Mouse (Mus musculus): ENCODE data around the gene Clip1.
"Not testable (repeated sequence)": the region's sequence is repeated elsewhere in the genome, so short reads cannot be mapped to it uniquely, and the experiment has no call there.

The Clip1 gene

GRCm38 (mm10) chr5:123684221-123685144, at the start of gene Clip1:
TSS of gene Clip1 (minus strand) at chr5:123684618.
- DNase-seq (ENCODE audit: extremely low read depth, insufficient read length, low spot score): peak; percentile 80

DNA sequence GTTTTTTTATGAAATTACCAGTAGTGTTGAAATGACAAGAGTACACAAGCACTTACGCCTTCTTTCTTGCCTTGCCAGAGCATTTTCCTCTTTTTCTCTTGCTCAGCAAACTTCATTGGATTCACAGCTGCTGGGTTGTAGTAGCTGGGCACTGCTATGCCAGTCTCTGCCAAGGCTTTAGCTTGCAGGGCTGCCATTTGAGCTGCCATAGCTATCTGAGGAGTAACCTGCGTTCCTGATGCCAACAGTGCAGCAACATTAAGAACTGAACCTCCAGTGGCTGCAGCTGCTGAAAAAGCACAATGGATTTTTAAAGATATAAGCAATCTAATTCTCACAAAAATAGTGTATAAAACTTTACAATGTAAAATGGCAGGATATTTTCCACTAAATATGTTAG, 46.6 kb upstream of the Clip1 start:
- DNase-seq (ENCODE audit: extremely low read depth, insufficient read length, low spot score): no peak

- DNase-seq (ENCODE audit: extremely low read depth, insufficient read length, low spot score): not testable (repeated sequence)
These were observed 39.4 kb upstream of the Clip1 start for GRCm38 (mm10) chr5:123723816-123724215.

DNA sequence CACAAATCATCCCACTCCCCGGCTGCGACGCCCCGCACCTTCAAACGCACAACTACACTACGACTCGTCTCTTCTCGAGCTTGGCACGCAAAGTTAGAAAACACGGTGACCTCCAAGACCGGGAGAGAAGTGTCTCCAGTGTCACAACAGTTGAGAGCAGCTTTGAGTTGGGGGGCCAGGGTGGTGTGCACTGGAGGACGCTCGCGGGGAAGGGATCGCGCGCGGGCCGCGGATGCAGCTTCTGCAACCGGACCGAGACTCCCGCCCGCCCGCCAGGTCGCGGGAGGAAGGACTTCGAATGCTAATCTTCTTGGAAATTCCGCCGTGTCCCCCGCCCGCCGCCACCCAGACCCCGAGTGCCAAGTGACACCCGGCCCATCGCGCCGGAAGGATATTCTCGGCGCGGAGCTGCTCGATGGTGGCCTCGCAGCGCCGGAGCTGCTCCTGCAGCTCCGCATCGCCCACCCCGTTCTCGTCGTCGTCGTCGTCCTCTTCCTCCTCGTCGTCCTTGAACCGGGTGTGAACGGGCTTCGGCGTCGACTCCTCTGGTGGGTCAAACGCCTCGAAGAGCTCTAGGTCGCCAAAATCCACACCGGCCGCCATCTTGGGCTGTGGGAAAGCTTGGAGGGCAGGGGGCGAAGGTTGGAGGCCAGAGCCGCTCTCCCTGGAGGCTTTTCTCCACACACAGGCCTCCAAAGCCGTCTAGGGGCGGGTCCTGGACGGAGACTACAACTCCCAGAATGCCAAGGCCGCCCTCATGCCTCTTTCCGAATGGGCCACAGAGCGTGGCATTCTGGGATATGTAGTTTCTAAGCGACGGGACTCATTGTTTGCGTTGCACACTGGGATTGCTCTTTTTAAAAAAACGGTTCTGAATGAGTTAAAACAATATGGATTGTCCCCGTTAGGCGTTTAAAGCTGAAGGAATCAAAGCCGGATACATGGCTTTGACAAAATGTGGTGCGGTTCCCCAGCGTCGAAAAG, 36.2 kb upstream of the Clip1 start, which contains the start of gene Zcchc8:
Gene Zcchc8, minus strand, starts transcription at position 773 of the 984 bp plus-strand sequence.
- DNase-seq (ENCODE audit: extremely low read depth, insufficient read length, low spot score): peak; percentile 91

GRCm38 (mm10) chr5:123714622-123715021, 30.2 kb upstream of the Clip1 start:
- no peak for DNase-seq (ENCODE audit: extremely low read depth, insufficient read length, low spot score)

DNA sequence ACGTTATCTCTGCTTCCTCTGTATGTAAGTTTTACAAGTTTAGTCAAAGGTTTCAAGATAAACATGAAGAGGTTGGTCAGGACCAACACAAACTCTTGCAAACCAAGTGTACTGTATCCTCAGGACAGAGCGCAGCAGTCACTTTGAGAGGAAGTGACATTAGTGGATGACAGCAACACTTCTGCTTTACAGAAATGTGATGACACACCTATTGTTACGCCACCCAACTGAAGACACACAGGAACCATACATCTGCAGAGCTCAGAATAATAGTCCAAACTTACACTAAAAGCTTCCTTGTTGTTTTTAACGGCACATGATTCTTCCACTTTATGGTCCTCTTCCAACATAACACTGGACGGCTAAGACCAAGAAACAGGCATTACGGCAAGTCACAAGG, 29.4 kb upstream of the Clip1 start:
- no peak for DNase-seq (ENCODE audit: extremely low read depth, insufficient read length, low spot score)

DNA sequence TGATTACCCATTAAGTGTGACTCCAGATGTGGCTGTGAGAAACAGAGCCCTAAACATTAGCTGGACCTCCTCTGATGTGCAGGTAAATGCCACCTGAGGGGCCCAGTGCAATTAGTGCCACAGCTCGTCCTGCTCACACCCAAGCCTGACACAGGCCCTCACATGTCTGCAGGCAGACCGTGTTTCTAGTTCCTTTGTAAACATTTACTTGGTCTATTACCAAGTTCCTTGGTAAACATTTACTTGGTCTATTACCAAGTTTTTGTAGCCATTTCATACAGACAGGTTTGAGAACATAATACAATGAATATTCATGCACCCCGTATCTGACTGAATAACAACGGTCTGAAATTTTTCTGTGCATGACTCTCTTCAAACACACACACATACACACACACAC, 25.2 kb upstream of the Clip1 start:
- DNase-seq (ENCODE audit: extremely low read depth, insufficient read length, low spot score): no peak

DNA sequence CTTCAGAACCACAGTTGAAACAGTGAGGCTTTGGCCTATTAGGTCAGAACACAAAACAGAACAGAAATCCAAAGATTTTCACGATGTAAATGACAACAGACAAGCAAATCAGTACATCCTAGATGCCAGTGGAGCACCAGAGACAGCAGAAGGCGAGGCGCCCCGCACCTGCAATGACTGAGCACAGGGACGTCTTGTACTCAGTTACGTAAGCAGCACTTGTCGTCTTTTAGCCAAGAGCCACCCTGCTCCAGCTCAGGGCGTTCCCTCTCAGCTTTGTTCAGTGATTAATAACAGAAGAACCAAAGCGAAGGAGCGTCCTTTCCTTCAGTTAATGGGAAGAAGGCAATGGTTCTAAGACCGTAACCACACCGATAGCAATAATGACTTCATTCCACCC, 24.2 kb upstream of the Clip1 start:
- DNase-seq (ENCODE audit: extremely low read depth, insufficient read length, low spot score): no peak

DNA sequence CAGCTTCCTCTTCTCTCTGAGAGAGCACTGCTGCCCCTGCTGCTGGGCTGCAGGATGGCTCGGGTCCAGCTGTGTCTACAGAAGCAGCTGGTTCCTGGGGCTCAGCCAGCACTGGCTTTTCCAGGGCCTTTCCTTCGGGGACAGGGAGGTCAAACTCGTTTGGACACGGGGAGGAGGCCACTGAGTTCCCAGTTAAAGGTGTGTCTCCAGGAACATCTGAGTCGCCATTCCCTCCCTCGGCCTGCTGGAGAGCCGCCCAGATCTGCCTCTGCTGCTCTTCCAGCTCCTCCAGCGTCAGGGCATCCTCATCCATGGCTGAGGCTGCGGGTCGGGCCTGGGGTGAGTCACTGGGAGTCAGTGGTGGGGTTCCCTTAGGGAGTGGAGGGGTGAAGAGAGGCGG, 16.2 kb upstream of the Clip1 start:
- peak; percentile 67 for DNase-seq (ENCODE audit: extremely low read depth, insufficient read length, low spot score)

DNA sequence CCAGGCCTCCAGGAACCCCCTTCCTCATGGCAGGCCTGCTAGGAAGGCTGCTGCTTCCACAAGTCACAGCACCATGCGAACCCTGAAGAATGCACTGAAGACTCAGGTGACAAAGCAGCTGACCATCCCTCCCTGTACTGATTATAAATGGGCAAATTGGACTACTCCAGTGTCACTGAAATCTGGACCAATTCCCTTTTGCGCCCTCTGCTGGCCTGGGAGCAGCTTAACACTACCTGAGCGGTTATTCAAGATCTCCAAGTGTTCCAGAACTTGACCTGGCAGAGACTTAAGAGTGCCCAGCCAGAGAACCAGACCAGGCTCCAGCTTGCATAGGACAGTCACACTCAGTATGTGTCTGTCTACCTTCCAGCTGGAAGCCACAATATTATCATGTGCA, 14.8 kb upstream of the Clip1 start:
- DNase-seq (ENCODE audit: extremely low read depth, insufficient read length, low spot score): peak; percentile 42

DNA sequence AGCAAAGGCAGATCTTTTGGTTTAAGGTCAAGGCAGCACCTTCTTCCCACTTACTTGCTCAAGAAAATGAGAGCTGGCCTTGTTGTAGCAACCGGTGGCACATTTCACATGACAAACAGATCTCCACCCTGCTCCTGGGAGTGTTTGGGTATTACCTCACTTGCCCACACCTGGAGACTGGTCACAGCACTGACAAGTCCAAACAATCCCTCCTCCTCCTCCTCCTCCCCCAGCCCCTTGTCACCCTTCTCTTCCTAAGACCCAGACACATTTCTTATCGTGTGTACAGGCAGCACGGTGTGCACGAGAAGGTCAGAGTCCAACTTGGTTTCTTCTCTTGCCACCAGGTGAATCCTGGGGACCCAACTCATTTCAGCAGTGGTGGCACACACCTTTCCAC, 12.5 kb upstream of the Clip1 start:
- DNase-seq (ENCODE audit: extremely low read depth, insufficient read length, low spot score): no peak

DNA sequence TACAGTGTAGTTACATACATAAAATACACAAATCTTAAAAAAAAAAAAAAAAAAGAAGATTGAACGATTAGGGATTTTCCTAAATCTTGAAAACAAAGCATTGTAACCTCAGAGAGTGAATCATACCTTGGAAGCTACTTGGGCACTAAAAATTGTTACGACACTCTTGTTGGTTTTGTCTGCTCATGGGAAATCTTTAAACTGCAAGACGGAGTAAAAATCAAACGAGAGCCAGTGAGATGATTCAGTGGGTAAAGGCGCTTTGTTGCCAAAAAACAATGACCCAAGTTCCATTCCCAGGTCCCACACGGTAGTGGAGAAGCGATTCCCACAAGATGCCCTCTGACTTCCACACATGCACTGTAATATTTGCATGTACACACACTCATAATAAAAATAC, 11.8 kb upstream of the Clip1 start:
- peak; percentile 71 for DNase-seq (ENCODE audit: extremely low read depth, insufficient read length, low spot score)

GRCm38 (mm10) chr5:123694468-123694867, 10.1 kb upstream of the Clip1 start:
- DNase-seq (ENCODE audit: extremely low read depth, insufficient read length, low spot score): peak; percentile 62

GRCm38 (mm10) chr5:123683377-123684220, 819 bp downstream of the Clip1 start:
- DNase-seq (ENCODE audit: extremely low read depth, insufficient read length, low spot score): peak; percentile 77

DNA sequence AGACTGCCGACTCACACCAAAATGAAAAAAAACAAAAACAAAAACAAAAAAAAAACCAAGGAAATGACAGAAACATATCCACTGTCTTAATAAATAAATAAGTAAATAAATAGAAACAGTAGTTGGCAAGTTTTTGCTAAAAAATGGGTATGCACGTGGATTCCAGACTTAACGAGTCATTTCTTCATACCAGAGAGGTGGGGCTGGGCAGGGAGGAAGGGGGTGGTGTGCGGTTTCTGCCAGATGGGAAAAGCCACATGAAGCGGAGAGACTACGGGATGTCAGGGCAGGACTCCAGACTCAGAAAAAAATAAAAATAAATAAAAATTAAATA, 1.4 kb downstream of the Clip1 start:
- DNase-seq (ENCODE audit: extremely low read depth, insufficient read length, low spot score): peak; percentile 80

GRCm38 (mm10) chr5:123682372-123682771, 2.0 kb downstream of the Clip1 start:
- no peak for DNase-seq (ENCODE audit: extremely low read depth, insufficient read length, low spot score)

DNA sequence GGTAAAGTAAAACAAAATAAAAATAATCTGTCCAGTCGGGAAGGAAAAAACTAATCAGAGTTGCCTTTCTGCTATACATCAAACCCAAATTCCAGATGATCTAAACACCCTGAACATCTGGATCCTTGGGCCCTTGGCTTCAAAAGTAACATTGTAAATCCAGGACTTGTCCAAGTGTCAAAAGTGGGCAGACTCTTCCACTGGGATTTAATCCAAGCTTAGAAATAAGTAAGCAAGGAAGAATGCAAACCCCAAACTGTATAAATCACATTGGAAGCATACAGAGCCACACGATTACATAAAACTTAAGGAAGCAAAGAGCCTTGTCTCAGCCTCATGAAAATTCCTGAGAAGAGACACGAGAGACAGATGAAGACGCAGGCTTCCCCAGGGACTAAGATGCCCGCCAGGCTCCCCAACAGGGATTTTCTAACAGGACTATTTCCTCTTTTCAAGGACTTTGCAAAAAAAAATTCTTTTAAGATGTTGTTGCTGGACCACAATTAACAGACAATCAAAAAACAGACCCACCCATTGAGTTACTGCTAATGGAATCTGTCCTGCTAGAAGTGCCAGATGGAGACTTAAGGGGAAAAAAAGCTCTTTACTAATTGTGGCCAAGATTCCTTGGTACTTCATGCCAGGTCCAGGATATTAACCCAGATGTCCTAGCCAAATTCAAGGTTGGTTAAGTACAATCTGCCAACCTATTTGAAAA, 4.7 kb downstream of the Clip1 start:
- DNase-seq (ENCODE audit: extremely low read depth, insufficient read length, low spot score): peak; percentile 77

DNA sequence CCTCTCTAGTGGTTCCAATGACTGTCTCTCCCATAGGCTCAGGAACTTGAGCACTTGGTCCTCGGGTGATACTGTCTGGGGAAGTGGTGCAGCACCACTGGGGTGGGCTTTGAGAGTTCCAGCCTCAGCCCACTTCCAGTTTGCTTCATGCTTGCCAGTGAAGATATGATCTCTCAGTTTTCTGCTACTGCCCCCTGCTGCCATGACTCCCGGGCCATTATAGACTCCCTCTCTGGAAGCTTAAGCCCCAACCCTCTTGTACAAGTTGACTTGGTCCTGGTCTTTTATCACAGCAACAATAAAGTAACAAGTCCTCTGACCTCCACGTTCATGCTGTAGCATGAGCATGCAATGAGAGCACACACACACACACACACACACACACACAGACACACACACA, 5.3 kb downstream of the Clip1 start:
- DNase-seq (ENCODE audit: extremely low read depth, insufficient read length, low spot score): no peak

GRCm38 (mm10) chr5:123675717-123676116, 8.7 kb downstream of the Clip1 start:
- no peak for DNase-seq (ENCODE audit: extremely low read depth, insufficient read length, low spot score)

DNA sequence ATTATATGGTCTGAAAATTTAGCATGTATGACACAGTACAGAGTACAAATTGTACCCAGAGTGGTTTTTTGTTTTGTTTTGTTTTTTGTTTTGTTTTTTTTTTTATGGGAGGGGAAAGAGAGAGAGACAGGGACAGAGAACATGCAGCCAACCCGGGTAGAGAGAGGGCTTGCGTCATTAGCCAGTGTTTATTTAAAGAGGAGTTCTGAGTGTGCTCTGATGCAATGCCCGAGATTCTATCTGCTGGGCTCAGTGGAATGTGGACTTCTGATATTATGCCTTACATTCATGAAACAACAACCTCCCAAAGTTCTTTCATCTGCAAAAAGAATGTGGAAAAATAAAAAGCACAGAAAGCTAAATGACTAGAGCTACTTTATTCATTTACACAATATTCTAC, 9.2 kb downstream of the Clip1 start:
- no peak for DNase-seq (ENCODE audit: extremely low read depth, insufficient read length, low spot score)

All from 3134 (cell line).